Mouse (Mus musculus) G1E (cell line): ENCODE measurements around the gene Heatr5b. TPM values are rescaled to one million over a fixed set of nuclear protein-coding genes. Genes with fewer than 3 reads are reported as not detected.

Experiments
- ATAC-seq: 2 replicates; pipeline ENCODE4 v1.8.0; 2016; ENCODE audit warnings: mild to moderate bottlenecking; ENCODE audit not compliant: insufficient number of reproducible peaks, poor library complexity, low FRiP score, severe bottlenecking; ENCODE audit errors: extremely low read depth
- DNase-seq: peaks from one replicate; pipeline ENCODE4 v3.0.0; 2012; ENCODE audit warnings: low spot score
- H3K27me3 ChIP-seq: 2 replicates; pipeline ENCODE4 v1.6.1; 2012; ENCODE audit warnings: mild to moderate bottlenecking, low read length, inconsistent platforms; ENCODE audit not compliant: insufficient read depth
- H3K36me3 ChIP-seq: replicated peaks from 2 replicates; pipeline ENCODE3; 2012; ENCODE audit warnings: mild to moderate bottlenecking, inconsistent platforms
- H3K4me1 ChIP-seq: 2 replicates; pipeline ENCODE4 v1.6.1; 2012; ENCODE audit warnings: low read depth, low read length, inconsistent platforms, mixed read lengths; ENCODE audit not compliant: insufficient read depth
- H3K4me3 ChIP-seq: 2 replicates; pipeline ENCODE4 v1.5.1; 2012; ENCODE audit warnings: low read depth, mild to moderate bottlenecking, inconsistent platforms, low read length, moderate library complexity, mixed read lengths
- H3K9me3 ChIP-seq: replicated peaks from 2 replicates; pipeline ENCODE4 v1.6.1; 2012; ENCODE audit warnings: inconsistent platforms
- CTCF ChIP-seq: IDR thresholded peaks from 2 replicates; pipeline ENCODE4 v1.5.1; 2012; ENCODE audit warnings: low read depth, low read length, inconsistent platforms, mixed read lengths
- GATA1 ChIP-seq: IDR thresholded peaks from 2 replicates; pipeline ENCODE4 v1.6.1; 2012; ENCODE audit warnings: borderline replicate concordance, low read length, inconsistent platforms, mixed read lengths
- GATA2 ChIP-seq: IDR thresholded peaks from 2 replicates; pipeline ENCODE4 v1.6.1; 2012; ENCODE audit warnings: low read depth, low read length, inconsistent platforms, borderline replicate concordance
- POLR2AphosphoS5 ChIP-seq: IDR thresholded peaks from 2 replicates; pipeline ENCODE4 v1.6.1; 2012; ENCODE audit warnings: low read depth, low read length, inconsistent platforms; ENCODE audit not compliant: insufficient replicate concordance
- TAL1 ChIP-seq: conservative IDR thresholded peaks from 2 replicates; pipeline ENCODE4 v1.6.1; 2012; ENCODE audit warnings: low read depth, low read length, inconsistent platforms, mixed read lengths
- polyA plus RNA-seq: library from polyadenylated mRNA; stranded (reverse); fragments of >175 nt; gene quantifications from 2 replicates; pipeline ENCODE4 v1.2.3, GENCODE M21; 2012
- total RNA-seq, 2 experiments: library from RNA; stranded (forward) in 1 of 2; stranded (reverse) in 1 of 2; fragments of 200-1000 nt in 1 of 2; fragments of >200 nt in 1 of 2; fragmentation: Nextera tagmentation in 1 of 2; gene quantifications; 2 replicates each; pipeline ENCODE4 v1.2.3; 2014 to 2017

Heatr5b gene
- total and polyA plus RNA-seq, 3 experiments = 2.9 to 36.9 (median 25.1) TPM

- no peak for ATAC-seq
- no peak overlapping the region for H3K4me3 ChIP-seq
Observed at GRCm38 (mm10) chr17:78842271-78842928, 7.2 kb upstream of the Heatr5b start.

GRCm38 (mm10) chr17:78836056-78836455 lies 892 bp upstream of the Heatr5b start:
- Histone ChIP-seq H3K4me3 (peak overlapping the region; percentile 89), H3K4me1 (peaks cover 13% of the 10 kb centered on the region), H3K9me3 (no peaks in the 10 kb centered on the region), H3K36me3 (peaks cover 42% of the 10 kb centered on the region), H3K27me3 (no peaks in the 10 kb centered on the region)
- TF ChIP-seq POLR2AphosphoS5 (no peak), CTCF (no peak), GATA2 (no peak), GATA1 (no peak), TAL1 (no peak)
- ATAC-seq (no peak), DNase-seq (no peak)

More at GRCm38 (mm10) chr17:78842271-78842928, 7.2 kb upstream of the Heatr5b start:
- peaks cover 83% of the 10 kb centered on the region for H3K36me3 ChIP-seq
- DNase-seq = no peak
- H3K4me1 ChIP-seq = peaks cover 3% of the 10 kb centered on the region; the same call in 1 of the 2 replicates
- H3K27me3 ChIP-seq = no peaks in the 10 kb centered on the region
- TF ChIP-seq CTCF (no peak), POLR2AphosphoS5 (no peak), TAL1 (no peak), GATA1 (no peak), GATA2 (no peak)
- H3K9me3 ChIP-seq = no peaks in the 10 kb centered on the region

DNA sequence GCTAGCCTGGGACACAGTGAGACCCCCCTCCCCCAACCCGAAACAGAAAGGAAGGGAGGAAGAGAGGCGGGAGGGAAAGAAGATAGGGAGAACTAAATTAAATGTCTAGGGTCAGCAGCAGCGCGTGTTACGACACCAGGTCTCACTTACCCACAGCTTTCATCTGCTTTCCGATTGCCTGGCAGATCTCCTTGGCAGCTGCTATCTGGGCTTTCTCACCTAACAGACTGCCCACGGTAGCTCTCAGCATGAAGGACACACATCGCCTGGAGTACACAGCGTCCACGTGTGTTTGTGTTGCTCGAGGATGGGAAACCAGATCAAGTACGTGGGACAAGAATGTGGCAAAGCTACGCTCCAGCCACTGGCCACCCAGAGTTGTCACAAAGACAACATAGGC lies 10.8 kb downstream of the Heatr5b start:
- Histone ChIP-seq H3K9me3 (no peaks in the 10 kb centered on the region), H3K4me3 (no peak overlapping the region), H3K27me3 (no peaks in the 10 kb centered on the region), H3K4me1 (no peaks in the 10 kb centered on the region), H3K36me3 (peaks cover 79% of the 10 kb centered on the region)
- no peak for DNase-seq
- ATAC-seq = no peak
- TF ChIP-seq GATA1 = no peak
- no peak for TF ChIP-seq CTCF
- no peak for TF ChIP-seq GATA2
- no peak for TF ChIP-seq POLR2AphosphoS5
- no peak for TF ChIP-seq TAL1

- Histone ChIP-seq H3K27me3 (no peaks in the 10 kb centered on the region), H3K36me3 (peaks cover 48% of the 10 kb centered on the region), H3K4me3 (no peak overlapping the region), H3K9me3 (no peaks in the 10 kb centered on the region), H3K4me1 (no peaks in the 10 kb centered on the region)
- DNase-seq = no peak
- TF ChIP-seq POLR2AphosphoS5 = no peak
- TF ChIP-seq GATA2 = no peak
- TF ChIP-seq GATA1 = no peak
- TF ChIP-seq TAL1 = no peak
- TF ChIP-seq CTCF = no peak
- no peak for ATAC-seq
Observed at GRCm38 (mm10) chr17:78809582-78809981, 25.6 kb downstream of the Heatr5b start.

DNA sequence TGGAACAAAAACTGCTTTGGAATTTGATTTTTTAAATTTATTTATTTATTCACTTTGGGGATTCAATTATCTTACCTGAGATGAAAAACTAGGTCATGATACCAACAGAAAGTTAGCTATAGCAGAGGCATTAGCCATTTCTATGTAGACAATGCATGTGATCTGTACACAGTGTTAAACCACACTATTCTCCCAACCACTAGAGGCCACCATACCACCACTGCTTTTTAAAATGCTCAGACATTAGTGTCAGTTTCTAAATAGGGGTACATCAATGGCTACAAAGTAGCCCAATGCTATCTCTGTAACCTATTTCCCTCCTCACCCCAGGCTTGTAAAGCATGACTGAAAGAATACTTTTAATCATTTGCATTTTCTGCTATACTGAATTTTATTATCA lies 26.1 kb downstream of the Heatr5b start:
- no peak for DNase-seq
- H3K27me3 ChIP-seq = no peaks in the 10 kb centered on the region
- no peaks in the 10 kb centered on the region for H3K4me1 ChIP-seq
- TF ChIP-seq GATA2 = no peak
- ATAC-seq = peak; percentile 49; the same call in 1 of the 2 replicates
- H3K4me3 ChIP-seq = no peak overlapping the region
- H3K9me3 ChIP-seq = no peaks in the 10 kb centered on the region
- H3K36me3 ChIP-seq = peaks cover 46% of the 10 kb centered on the region

DNA sequence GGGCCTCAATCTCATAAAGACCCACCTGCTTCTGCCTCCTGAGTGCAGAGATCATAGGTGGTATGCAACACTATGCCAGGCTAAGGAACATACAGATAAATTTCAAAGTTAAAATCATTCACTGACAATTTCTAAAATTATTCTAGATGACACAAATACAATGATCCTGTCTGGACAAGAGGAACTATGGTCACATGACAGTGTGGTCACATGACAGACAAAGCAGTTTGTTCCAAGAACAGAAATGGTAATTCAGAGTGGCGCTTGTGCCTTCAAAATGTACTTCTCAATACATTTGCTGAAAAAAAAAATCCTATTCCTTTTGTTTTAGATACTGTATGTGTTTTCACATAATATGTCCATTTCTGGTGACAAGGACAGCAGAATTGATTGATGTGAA lies 37.9 kb downstream of the Heatr5b start:
- H3K4me3 ChIP-seq = no peak overlapping the region
- H3K4me1 ChIP-seq = no peaks in the 10 kb centered on the region
- DNase-seq (no peak), ATAC-seq (no peak)
- no peaks in the 10 kb centered on the region for H3K9me3 ChIP-seq
- peaks cover 67% of the 10 kb centered on the region for H3K36me3 ChIP-seq
- no peaks in the 10 kb centered on the region for H3K27me3 ChIP-seq
- TF ChIP-seq POLR2AphosphoS5 (no peak), GATA2 (no peak), CTCF (no peak), GATA1 (no peak), TAL1 (no peak)

DNA sequence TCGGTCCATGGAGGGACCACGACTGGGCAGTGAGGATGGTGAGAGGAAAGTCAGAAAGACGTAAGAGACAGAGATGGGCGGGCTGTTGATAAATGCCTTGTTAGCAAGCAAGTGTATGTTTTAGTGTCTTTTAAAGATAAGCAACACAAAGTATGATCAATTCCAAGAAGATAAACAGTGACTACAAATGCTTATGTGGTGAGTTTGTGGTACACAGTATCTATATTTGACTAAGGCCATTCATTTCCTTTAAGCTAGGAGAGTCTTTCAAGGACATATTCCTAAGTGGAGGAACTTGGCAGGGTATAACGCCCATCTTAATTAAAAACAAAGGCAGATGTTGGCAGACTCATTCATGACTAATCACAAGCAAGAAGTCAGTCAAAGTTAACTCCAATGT lies 40.8 kb downstream of the Heatr5b start:
- no peak overlapping the region for H3K4me3 ChIP-seq
- peaks cover 63% of the 10 kb centered on the region for H3K36me3 ChIP-seq
- H3K4me1 ChIP-seq = no peaks in the 10 kb centered on the region
- H3K9me3 ChIP-seq = no peaks in the 10 kb centered on the region
- no peak for TF ChIP-seq GATA2
- TF ChIP-seq TAL1 = no peak
- TF ChIP-seq CTCF = no peak
- TF ChIP-seq GATA1 = no peak
- TF ChIP-seq POLR2AphosphoS5 = no peak
- DNase-seq (no peak), ATAC-seq (no peak)
- H3K27me3 ChIP-seq = no peaks in the 10 kb centered on the region
